Mouse (Mus musculus) right cerebral cortex, postnatal 14 days (tissue): ENCODE measurements around the gene Adcy7.

Source experiments
- DNase-seq: peaks from one replicate; pipeline ENCODE4 v3.0.0; 2022

Gene Adcy7

DNA sequence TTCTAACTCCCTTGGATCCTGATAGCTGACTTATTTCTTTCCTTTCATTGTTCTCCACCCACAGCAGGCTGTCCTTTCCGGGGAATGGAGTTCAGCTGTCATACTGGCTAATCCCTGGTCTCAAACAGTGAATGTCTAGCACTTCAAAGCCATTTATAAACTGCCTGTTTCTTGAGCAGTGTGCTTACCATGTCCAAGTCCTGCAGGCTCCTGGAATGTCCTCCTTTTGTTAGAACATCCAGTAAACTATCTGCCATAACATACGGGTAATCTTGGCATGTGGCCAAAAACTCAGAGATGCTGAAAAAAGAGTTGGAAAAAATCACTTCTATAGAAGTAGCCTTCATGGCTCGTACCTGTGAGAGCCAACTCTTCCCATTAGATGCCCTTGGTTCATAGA lies 67.0 kb downstream of the Adcy7 start:
- no peak for DNase-seq

DNA sequence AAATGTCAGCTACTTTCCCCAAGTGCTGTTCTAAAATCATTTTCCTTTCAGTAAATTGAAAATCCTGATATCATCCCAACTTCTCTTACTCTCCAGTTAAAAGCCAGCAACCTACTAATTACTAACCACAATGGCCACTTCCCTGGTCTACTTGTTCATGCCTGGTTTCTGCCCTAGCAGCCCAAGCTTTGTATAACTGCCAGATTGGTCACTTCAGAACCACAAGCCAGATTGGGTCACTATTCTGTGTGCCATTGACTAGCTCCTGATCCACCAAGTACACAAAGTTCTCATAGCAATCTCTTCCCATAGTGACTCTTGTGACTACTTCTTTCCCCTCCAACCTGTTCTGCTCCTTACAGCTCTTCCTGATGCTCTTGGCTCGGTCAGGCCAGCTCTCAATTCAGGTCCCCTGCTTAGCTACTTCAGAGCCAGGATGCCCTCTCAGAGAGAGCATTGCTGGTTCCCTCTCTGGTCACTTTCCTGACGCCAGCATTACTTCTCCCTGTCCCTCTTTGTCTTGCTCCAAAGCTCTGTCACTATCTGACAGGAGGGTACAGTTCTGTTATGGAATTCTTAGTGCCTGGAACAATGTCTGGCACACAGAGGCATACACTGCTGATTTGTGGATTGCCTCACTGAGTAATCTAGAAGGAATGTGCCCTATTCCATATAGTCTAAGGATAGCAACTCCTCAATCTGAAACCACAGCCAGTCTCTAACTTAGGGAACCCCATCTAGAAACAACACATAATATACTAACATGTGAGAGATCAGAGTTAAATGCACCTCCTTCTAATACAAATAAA lies 67.9 kb downstream of the Adcy7 start:
- no peak for DNase-seq

DNA sequence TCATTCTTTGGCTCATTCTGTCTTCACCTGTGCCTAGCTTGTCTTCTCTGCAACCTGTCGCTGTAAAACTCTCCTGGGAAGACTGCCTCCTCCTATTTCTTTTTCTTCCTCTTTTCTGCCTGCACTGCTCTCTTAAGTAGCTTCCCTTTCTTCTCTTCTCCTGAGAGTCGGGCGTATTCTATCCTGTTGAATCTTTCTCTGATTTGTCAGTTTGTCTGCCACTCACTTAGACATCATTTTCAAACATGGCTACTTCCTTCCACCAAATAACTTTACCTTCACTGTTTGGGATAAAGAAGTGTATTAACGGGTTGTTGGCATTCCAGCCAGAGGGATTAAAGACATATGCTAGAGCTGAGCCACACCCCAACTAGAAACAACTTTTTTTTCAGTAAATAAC lies 69.8 kb downstream of the Adcy7 start:
- DNase-seq = no peak

- no peak for DNase-seq
Measured at GRCm38 (mm10) chr8:88349046-88349445, 76.8 kb downstream of the Adcy7 start.

DNA sequence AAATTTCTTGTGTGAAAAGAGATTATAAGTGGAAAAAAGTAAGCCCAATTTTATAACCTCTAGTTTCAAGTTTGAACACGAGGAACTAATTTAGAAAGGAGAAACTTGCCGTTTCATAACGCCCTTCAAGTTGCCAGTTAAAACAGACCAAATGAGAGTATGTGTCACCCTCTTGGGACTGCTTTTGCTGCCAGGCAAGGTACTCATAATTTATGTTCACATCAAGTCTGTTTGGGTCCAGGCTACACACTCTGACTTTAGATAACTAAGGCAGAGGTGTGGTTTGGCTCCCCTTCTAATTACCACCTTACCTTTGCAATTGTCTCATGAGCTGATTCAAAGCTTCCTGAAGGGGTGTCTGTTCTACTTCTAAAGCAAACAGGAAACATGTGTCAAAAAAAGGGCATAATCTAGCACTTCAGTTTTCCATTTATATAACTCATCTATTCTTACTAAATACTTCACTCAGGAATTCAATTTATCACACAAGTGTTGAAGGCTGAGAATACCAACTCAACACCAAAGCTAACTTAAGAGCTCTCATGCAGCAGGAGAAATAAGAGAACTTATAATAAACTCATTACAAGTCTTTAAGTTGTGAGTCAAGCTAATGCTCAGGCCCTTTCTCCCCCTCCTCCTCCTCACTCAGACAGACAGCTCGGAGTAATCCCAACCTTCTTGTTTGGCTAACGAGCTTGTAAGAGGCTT lies 85.2 kb downstream of the Adcy7 start:
- DNase-seq = no peak

GRCm38 (mm10) chr8:88357946-88358345 lies 85.7 kb downstream of the Adcy7 start:
- no peak for DNase-seq

- no peak for DNase-seq
Measured at GRCm38 (mm10) chr8:88359959-88360358, 87.8 kb downstream of the Adcy7 start.

- DNase-seq = peak; percentile 17
Measured at GRCm38 (mm10) chr8:88361044-88361707, 89.0 kb downstream of the Adcy7 start.

DNA sequence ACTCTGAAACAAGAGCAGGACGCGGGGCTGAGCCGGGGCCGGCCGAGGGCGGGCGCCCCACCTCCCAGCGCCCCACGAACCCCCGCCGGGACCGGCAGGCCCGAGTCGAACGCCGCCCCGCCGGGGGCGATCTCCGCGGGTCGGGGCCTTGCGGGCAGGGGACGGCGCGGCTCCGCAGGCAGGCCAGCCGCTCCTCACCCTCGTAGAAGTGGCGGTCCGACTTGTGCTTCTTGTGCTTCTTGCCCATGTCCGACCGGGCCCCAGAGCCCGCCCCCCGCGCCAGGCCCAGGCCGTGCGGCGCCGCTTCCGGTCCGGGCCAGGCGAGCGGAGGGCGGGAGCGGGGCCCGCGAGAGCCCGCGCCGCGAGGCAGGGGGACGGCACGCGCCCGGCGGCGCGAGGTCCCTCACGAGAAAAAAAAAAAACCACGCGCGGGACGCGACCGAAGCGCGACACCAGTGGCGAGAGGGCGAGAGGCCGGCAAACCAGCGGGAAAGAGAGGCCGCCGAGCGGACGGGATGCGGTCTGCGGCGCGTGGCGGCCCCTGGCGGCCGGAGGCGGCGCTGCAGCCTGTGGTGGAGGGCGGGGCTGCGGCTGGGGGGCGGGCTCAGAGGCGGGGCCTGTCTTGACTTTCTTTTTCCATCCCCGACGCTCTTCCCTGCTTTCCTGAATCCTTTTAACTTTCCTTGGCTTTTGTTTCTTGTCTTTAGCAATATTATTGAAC lies 89.7 kb downstream of the Adcy7 start, which contains the start of gene Brd7:
Gene Brd7 (minus strand): TSS at position 487 of the 721 bp plus-strand sequence.
- peak; percentile 83 for DNase-seq

DNA sequence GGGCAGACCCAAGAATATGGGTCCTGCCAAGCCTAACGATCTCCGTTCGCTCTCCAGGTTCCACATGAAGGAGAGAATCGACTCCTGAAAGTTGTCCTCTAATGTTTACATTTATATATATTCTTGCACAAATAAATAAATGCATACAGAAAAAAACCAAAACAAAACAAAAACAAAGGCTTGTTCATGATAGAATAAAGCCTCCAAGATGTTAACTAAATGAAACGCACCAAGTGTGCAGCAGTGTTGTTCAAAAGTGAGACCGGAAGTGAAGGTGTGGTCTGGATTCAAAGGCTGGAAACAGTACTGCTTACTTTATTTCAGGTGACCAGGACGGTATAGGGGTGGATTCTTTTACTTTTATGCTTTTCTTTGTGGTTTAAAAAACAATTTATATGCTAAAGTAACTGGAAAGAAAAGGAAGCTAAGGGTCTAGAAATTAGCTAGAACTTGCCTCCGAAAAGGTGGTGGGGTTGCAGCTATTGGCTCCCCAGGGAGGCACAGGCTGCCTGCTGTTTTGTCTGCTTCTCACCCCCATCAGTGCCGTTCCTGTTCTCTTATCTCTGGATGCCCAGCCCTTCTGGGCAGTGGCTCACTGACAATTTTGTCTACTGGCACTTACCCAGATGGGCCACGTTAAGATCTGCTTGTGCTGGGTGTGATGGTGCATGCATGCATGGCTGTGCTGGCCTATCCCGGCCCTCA lies 90.4 kb downstream of the Adcy7 start:
- no peak for DNase-seq

DNA sequence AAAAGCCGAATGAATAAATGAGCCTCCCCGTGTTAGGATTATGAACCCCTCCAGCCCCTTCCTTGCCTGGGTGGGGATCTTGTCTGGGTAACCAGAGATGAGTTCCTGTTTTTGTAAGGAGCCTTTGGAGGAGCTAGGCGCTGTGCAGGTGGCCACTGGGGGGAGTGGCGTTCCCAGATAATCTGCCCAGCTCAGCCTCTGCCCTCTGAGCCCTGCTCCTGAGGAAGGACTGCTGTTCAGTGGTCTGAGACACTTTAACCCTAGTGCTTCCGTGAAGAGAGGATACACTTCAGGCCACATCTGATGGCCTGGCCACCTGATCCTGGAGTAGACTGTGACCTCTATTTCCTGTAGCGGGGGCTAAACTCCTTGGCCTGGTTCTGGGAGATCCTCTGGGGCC lies 97.0 kb downstream of the Adcy7 start:
- no peak for DNase-seq

GRCm38 (mm10) chr8:88369805-88370204 lies 97.6 kb downstream of the Adcy7 start:
- no peak for DNase-seq

GRCm38 (mm10) chr8:88371522-88371921 lies 99.3 kb downstream of the Adcy7 start:
- no peak for DNase-seq

- peak; percentile 70 for DNase-seq
Measured at GRCm38 (mm10) chr8:88376836-88377582, 104.8 kb downstream of the Adcy7 start.
